Mouse (Mus musculus) macrophage (primary cell): ENCODE data around the gene Olfr623. TPM values are rescaled to one million over a fixed set of nuclear protein-coding genes. Genes with fewer than 3 reads are reported as not detected.

Source experiments
- H3K27ac ChIP-seq: fragments of 350-480 bp; formaldehyde crosslinking; 2 replicates; pipeline ENCODE4 v1.9.0; 2021
- H3K36me3 ChIP-seq: fragments of 350-480 bp; formaldehyde crosslinking; 2 replicates; pipeline ENCODE4 v1.9.0; 2021; ENCODE audit errors: inconsistent target
- H3K4me3 ChIP-seq: fragments of 350-480 bp; formaldehyde crosslinking; 2 replicates; pipeline ENCODE4 v1.9.0; 2021; ENCODE audit errors: inconsistent target
- H3K79me2 ChIP-seq: fragments of 350-480 bp; formaldehyde crosslinking; 2 replicates; pipeline ENCODE4 v1.9.0; 2021; ENCODE audit errors: inconsistent target
- WGBS: methylation state at CpG from one replicate; pipeline ENCODE4 v1.1.7; 2026; ENCODE audit warnings: inconsistent platforms; ENCODE audit not compliant: missing documents; 5-methylcytosine and 5-hydroxymethylcytosine counted together
- polyA plus RNA-seq: library from polyadenylated mRNA; stranded (reverse); fragments of 250-400 nt; gene quantifications from 3 replicates; pipeline ENCODE4 v1.2.4, GENCODE M21; 2018; ENCODE audit warnings: inconsistent platforms
- total RNA-seq, 78 experiments: library from RNA; depleted of rRNA; stranded (reverse); fragments of 250-400 nt; gene quantifications; 1 replicate in 9 of 78; 2 replicates in 24 of 78; 3 replicates in 43 of 78; 4 replicates in 2 of 78; pipeline ENCODE4 v1.2.4; 2018; ENCODE audit warnings: inconsistent platforms in 56 of 78

Olfr623 gene
- total RNA-seq (2018; cell fraction: chromatin; rRNA removed): not detected
- total RNA-seq (2018; cell fraction: cytosol; rRNA removed): not detected
- not detected for total RNA-seq (2018; cell fraction: nucleus; rRNA removed)
- polyA plus RNA-seq: not detected in 3 replicates

- Histone ChIP-seq H3K79me2 (no peaks in the 10 kb centered on the region), H3K36me3 (no peaks in the 10 kb centered on the region), H3K4me3 (no peak within 1 kb of the TSS)
These were observed at the start of gene Olfr623 for GRCm38 (mm10) chr7:103663598-103663997. Gene Olfr623 (minus strand): TSS chr7:103663698.

GRCm38 (mm10) chr7:103712024-103712423 lies 48.5 kb upstream of the Olfr623 start:
- Histone ChIP-seq H3K27ac (no peak overlapping the region), H3K36me3 (no peaks in the 10 kb centered on the region), H3K79me2 (no peaks in the 10 kb centered on the region), H3K4me3 (no peak overlapping the region)
- 50% methylated on average over 2 of the region's 2 CpGs for WGBS

More at GRCm38 (mm10) chr7:103663598-103663997, at the start of gene Olfr623:
- no peak within 1 kb of the TSS for H3K27ac ChIP-seq

GRCm38 (mm10) chr7:103699469-103699868 lies 36.0 kb upstream of the Olfr623 start:
- no peak overlapping the region for H3K4me3 ChIP-seq
- H3K27ac ChIP-seq: no peak overlapping the region
- H3K36me3 ChIP-seq: no peaks in the 10 kb centered on the region
- no peaks in the 10 kb centered on the region for H3K79me2 ChIP-seq
- 93% methylated on average over 4 of the region's 4 CpGs for WGBS

GRCm38 (mm10) chr7:103682420-103682819 lies 18.9 kb upstream of the Olfr623 start, which contains the start of gene Olfr625-ps1:
Gene Olfr625-ps1 (plus strand): TSS chr7:103682720.
- Histone ChIP-seq H3K27ac (no peak within 1 kb of the TSS), H3K36me3 (no peaks in the 10 kb centered on the region), H3K4me3 (no peak within 1 kb of the TSS), H3K79me2 (no peaks in the 10 kb centered on the region)

GRCm38 (mm10) chr7:103671091-103671490 lies 7.6 kb upstream of the Olfr623 start, which contains the start of gene Olfr624:
Gene Olfr624 (minus strand): TSS chr7:103671191.
- no peaks in the 10 kb centered on the region for H3K79me2 ChIP-seq
- H3K4me3 ChIP-seq: no peak within 1 kb of the TSS
- no peaks in the 10 kb centered on the region for H3K36me3 ChIP-seq
- H3K27ac ChIP-seq: no peak within 1 kb of the TSS
- WGBS: 94% methylated on average over 2 of the region's 2 CpGs

- Histone ChIP-seq H3K27ac (no peak overlapping the region), H3K79me2 (no peaks in the 10 kb centered on the region), H3K4me3 (no peak overlapping the region), H3K36me3 (no peaks in the 10 kb centered on the region)
- WGBS: 80% methylated on average over 3 of the region's 4 CpGs
These were observed 19.4 kb downstream of the Olfr623 start for GRCm38 (mm10) chr7:103644070-103644469.

GRCm38 (mm10) chr7:103642602-103643001 lies 20.9 kb downstream of the Olfr623 start, which contains the start of gene Olfr622:
Gene Olfr622 (minus strand): TSS chr7:103642702.
- Histone ChIP-seq H3K36me3 (no peaks in the 10 kb centered on the region), H3K79me2 (no peaks in the 10 kb centered on the region), H3K4me3 (no peak within 1 kb of the TSS), H3K27ac (no peak within 1 kb of the TSS)
- WGBS: 89% methylated on average over 1 of the region's 1 CpGs

GRCm38 (mm10) chr7:103636795-103637194 lies 26.7 kb downstream of the Olfr623 start:
- Histone ChIP-seq H3K36me3 (no peaks in the 10 kb centered on the region), H3K4me3 (no peak overlapping the region), H3K79me2 (no peaks in the 10 kb centered on the region), H3K27ac (no peak overlapping the region)

- no peaks in the 10 kb centered on the region for H3K36me3 ChIP-seq
- 80% methylated on average over 2 of the region's 2 CpGs for whole genome bisulfite sequencing
These were observed 51.1 kb downstream of the Olfr623 start, which contains the start of gene Olfr620 for GRCm38 (mm10) chr7:103612434-103612833. Gene Olfr620 (minus strand): TSS chr7:103612534.

More at GRCm38 (mm10) chr7:103612434-103612833, 51.1 kb downstream of the Olfr623 start, which contains the start of gene Olfr620:
- Histone ChIP-seq H3K4me3 (no peak within 1 kb of the TSS), H3K27ac (no peak within 1 kb of the TSS), H3K79me2 (no peaks in the 10 kb centered on the region)

Other genes starting within 250 kb of the Olfr623 start
- gene Usp17lc, start 248.6 kb downstream of the Olfr623 start, polyA plus RNA-seq: not detected in 3 replicates
- not detected in 3 replicates for gene Olfr605, start 218.3 kb downstream of the Olfr623 start, polyA plus RNA-seq
- not detected in 3 replicates for gene Olfr606, start 214.7 kb downstream of the Olfr623 start, polyA plus RNA-seq
- gene Olfr607, start 199.5 kb downstream of the Olfr623 start, polyA plus RNA-seq: not detected in 3 replicates
- not detected in 3 replicates for gene Olfr608, start 193.8 kb downstream of the Olfr623 start, polyA plus RNA-seq
- not detected in 3 replicates for gene Olfr609, start 165.6 kb downstream of the Olfr623 start, polyA plus RNA-seq
- not detected in 3 replicates for gene Olfr610, start 151.6 kb downstream of the Olfr623 start, polyA plus RNA-seq
- not detected in 3 replicates for gene Olfr611, start 142.9 kb downstream of the Olfr623 start, polyA plus RNA-seq
- gene Olfr612, start 121.0 kb downstream of the Olfr623 start, polyA plus RNA-seq: not detected in 3 replicates
- gene Olfr613, start 115.6 kb downstream of the Olfr623 start, polyA plus RNA-seq: not detected in 3 replicates
- gene Olfr615, start 107.6 kb downstream of the Olfr623 start, polyA plus RNA-seq: not detected in 3 replicates
- gene Olfr616, start 94.6 kb downstream of the Olfr623 start, polyA plus RNA-seq: not detected in 3 replicates
- not detected in 3 replicates for gene Olfr617, start 90.6 kb downstream of the Olfr623 start, polyA plus RNA-seq
- not detected in 3 replicates for gene Olfr618, start 73.6 kb downstream of the Olfr623 start, polyA plus RNA-seq
- not detected in 3 replicates for gene Olfr619, start 63.1 kb downstream of the Olfr623 start, polyA plus RNA-seq
- gene Olfr620, start 51.2 kb downstream of the Olfr623 start, polyA plus RNA-seq: not detected in 3 replicates
- gene Olfr622, start 21.0 kb downstream of the Olfr623 start, polyA plus RNA-seq: not detected in 3 replicates
- gene Olfr624, start 7.5 kb upstream of the Olfr623 start, polyA plus RNA-seq: 0.09 to 0.15 TPM (median 0.09 TPM) in 3 replicates
- gene Olfr625-ps1, start 19.0 kb upstream of the Olfr623 start, polyA plus RNA-seq: not detected in 3 replicates
- not detected in 3 replicates for gene Olfr243, start 51.0 kb upstream of the Olfr623 start, polyA plus RNA-seq
- gene Olfr628, start 66.7 kb upstream of the Olfr623 start, polyA plus RNA-seq: not detected in 3 replicates
- gene Olfr629, start 81.2 kb upstream of the Olfr623 start, polyA plus RNA-seq: not detected in 3 replicates
- not detected in 3 replicates for gene Olfr630, start 93.6 kb upstream of the Olfr623 start, polyA plus RNA-seq
- not detected in 3 replicates for gene Olfr69, start 107.9 kb upstream of the Olfr623 start, polyA plus RNA-seq
- not detected in 3 replicates for gene Olfr68, start 116.0 kb upstream of the Olfr623 start, polyA plus RNA-seq
- gene Olfr67, start 128.1 kb upstream of the Olfr623 start, polyA plus RNA-seq: not detected in 3 replicates
- gene Hbb-bt, start 150.3 kb upstream of the Olfr623 start, polyA plus RNA-seq: not detected in 3 replicates
- gene Hbb-bs, start 164.4 kb upstream of the Olfr623 start, polyA plus RNA-seq: not detected in 3 replicates
- not detected in 3 replicates for gene Hbb-bh2, start 176.8 kb upstream of the Olfr623 start, polyA plus RNA-seq
- not detected in 3 replicates for gene Hbb-bh1, start 179.5 kb upstream of the Olfr623 start, polyA plus RNA-seq
- gene Hbb-y, start 189.5 kb upstream of the Olfr623 start, polyA plus RNA-seq: not detected in 3 replicates
- not detected in 3 replicates for gene Olfr66, start 222.6 kb upstream of the Olfr623 start, polyA plus RNA-seq
- gene Olfr64, start 230.8 kb upstream of the Olfr623 start, polyA plus RNA-seq: not detected in 3 replicates
- gene Olfr65, start 239.8 kb upstream of the Olfr623 start, polyA plus RNA-seq: not detected in 3 replicates